Mouse (Mus musculus) MEL (cell line): Measurements from ENCODE around the gene Inpp5d.

Experiments
- CHD2 ChIP-seq: IDR thresholded peaks from 2 replicates; pipeline ENCODE4 v1.6.1; 2011; ENCODE audit warnings: low read length, improper control_type of control experiment
- CTCF ChIP-seq, 3 experiments: IDR thresholded peaks in 2 of 3; conservative IDR thresholded peaks in 1 of 3; 2 replicates each; pipeline ENCODE4 v1.5.1; 2011 to 2012; ENCODE audit warnings: low read length in 3 of 3, low read depth in 2 of 3, mild to moderate bottlenecking in 2 of 3, improper control_type of control experiment in 1 of 3, inconsistent platforms in 1 of 3, mixed read lengths in 1 of 3, moderate library complexity in 1 of 3; ENCODE audit not compliant: control insufficient read depth in 1 of 3, insufficient read depth in 1 of 3, poor library complexity in 1 of 3, severe bottlenecking in 1 of 3
- ELF1 ChIP-seq: IDR thresholded peaks from 2 replicates; pipeline ENCODE4 v1.6.1; 2014; ENCODE audit warnings: low read depth, mild to moderate bottlenecking, inconsistent platforms, low read length, improper control_type of control experiment, moderate library complexity
- MAX ChIP-seq: IDR thresholded peaks from 2 replicates; pipeline ENCODE4 v1.6.1; 2011; ENCODE audit warnings: low read length, improper control_type of control experiment
- POLR2AphosphoS5 ChIP-seq: IDR thresholded peaks from 2 replicates; pipeline ENCODE4 v1.6.1; 2012; ENCODE audit warnings: low read depth, borderline replicate concordance, mild to moderate bottlenecking, inconsistent platforms, low read length, moderate library complexity, mixed read lengths

DNA sequence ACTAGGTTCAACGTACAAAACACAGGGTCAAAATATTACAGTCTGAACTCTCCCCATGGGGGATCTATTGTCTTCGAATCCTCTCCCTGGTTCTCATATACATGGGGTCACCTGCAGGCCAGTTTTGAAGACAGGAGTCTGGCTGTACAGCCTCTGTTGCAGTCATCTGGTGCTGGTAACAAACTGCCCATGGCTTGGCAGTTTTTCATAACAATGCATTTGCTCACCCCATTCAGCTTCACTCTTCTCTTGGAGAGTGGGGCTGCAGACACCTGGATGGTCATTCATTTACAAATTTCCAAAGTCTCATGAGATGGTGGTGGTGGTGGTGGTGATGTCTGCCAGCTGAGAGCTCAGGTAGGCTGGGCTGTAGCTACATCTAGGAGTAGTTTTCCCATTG lies 109.0 kb downstream of the Inpp5d start:
- TF ChIP-seq CTCF (IDR thresholded peaks at IDR 0.05 in 2 of 3, conservative IDR thresholded peaks at IDR 0.05 in 1 of 3; ENCODE audit: control insufficient read depth in 1 of 3, insufficient read depth in 1 of 3, low read depth in 2 of 3, low read length in 3 of 3, poor library complexity in 1 of 3, severe bottlenecking in 1 of 3), result no peak
- TF ChIP-seq CHD2, result no peak
- TF ChIP-seq ELF1, result no peak
- no peak for TF ChIP-seq MAX
- no peak for TF ChIP-seq POLR2AphosphoS5
